27 mouse cellular contexts compared by ENCODE assay signal in genomic region chr4:45625633-45626032, GRCm38 (mm10).
"Had no signal": no experiment of that assay in that cellular context is flagged by ENCODE, and none has a peak within 500 bp of the region (broad histone marks: within the 10 kb centered on the region; RNA-seq: fewer than 3 reads in every experiment).

No protein-coding gene starts in this region.

- ATAC-seq: hindbrain, embryonic 16.5 days; inflammation-experienced regulatory T-cells, adult 6 months; intestine, embryonic 15.5 days; intestine, postnatal 0 days had no signal

- H3K4me3 ChIP-seq: gastrocnemius, adult 2 months; heart, embryonic 10.5 days; heart, embryonic 12.5 days; hindbrain, embryonic 10.5 days; hindbrain, embryonic 12.5 days; intestine, embryonic 15.5 days; layer of hippocampus, adult 2 months; left cerebral cortex, adult 2 months; limb, embryonic 10.5 days; limb, embryonic 12.5 days; liver, embryonic 13.5 days had no signal

- H3K4me1 ChIP-seq: heart, embryonic 10.5 days; heart, embryonic 12.5 days; hindbrain, embryonic 12.5 days; intestine, embryonic 15.5 days; liver, embryonic 13.5 days had no signal

- H3K27me3 ChIP-seq: heart, embryonic 12.5 days; intestine, embryonic 15.5 days; liver, embryonic 13.5 days had no signal

- H3K36me3 ChIP-seq: heart, embryonic 10.5 days; heart, embryonic 12.5 days; hindbrain, embryonic 10.5 days; hindbrain, embryonic 12.5 days; intestine, embryonic 15.5 days; limb, embryonic 10.5 days; limb, embryonic 12.5 days; liver, embryonic 13.5 days had no signal

- H3K9ac ChIP-seq: heart, embryonic 12.5 days; hindbrain, embryonic 12.5 days; hindbrain, embryonic 14.5 days; intestine, embryonic 15.5 days; limb, embryonic 12.5 days; liver, embryonic 13.5 days had no signal

- H3K27ac ChIP-seq: gastrocnemius, adult 2 months; heart, embryonic 10.5 days; hindbrain, embryonic 10.5 days; hindbrain, embryonic 12.5 days; hindbrain, embryonic 14.5 days; intestine, embryonic 15.5 days; layer of hippocampus, adult 2 months; left cerebral cortex, adult 2 months; limb, embryonic 10.5 days; limb, embryonic 12.5 days; liver, embryonic 13.5 days had no signal

- DNase-seq: gastrocnemius, adult 2 months; gastrocnemius, postnatal 10 days; gastrocnemius, postnatal 25 days; heart, adult 18-20 months; heart, postnatal 10 days; heart, postnatal 4 days; kidney, adult 18-20 months; kidney, adult 8-10 months; kidney, postnatal 10 days; kidney, postnatal 25 days; kidney, postnatal 4 days; liver; liver, embryonic 13.5 days had no signal

- H3K9me3 ChIP-seq: heart, embryonic 10.5 days; hindbrain, embryonic 10.5 days; intestine, embryonic 15.5 days; limb, embryonic 10.5 days; liver, embryonic 13.5 days had no signal

- H3K4me2 ChIP-seq: heart, embryonic 12.5 days; hindbrain, embryonic 12.5 days; hindbrain, embryonic 14.5 days; intestine, embryonic 15.5 days; limb, embryonic 12.5 days; liver, embryonic 11.5 days; liver, embryonic 13.5 days had no signal
